Mouse (Mus musculus): Measurements from ENCODE around the gene Kazald1.

DNA sequence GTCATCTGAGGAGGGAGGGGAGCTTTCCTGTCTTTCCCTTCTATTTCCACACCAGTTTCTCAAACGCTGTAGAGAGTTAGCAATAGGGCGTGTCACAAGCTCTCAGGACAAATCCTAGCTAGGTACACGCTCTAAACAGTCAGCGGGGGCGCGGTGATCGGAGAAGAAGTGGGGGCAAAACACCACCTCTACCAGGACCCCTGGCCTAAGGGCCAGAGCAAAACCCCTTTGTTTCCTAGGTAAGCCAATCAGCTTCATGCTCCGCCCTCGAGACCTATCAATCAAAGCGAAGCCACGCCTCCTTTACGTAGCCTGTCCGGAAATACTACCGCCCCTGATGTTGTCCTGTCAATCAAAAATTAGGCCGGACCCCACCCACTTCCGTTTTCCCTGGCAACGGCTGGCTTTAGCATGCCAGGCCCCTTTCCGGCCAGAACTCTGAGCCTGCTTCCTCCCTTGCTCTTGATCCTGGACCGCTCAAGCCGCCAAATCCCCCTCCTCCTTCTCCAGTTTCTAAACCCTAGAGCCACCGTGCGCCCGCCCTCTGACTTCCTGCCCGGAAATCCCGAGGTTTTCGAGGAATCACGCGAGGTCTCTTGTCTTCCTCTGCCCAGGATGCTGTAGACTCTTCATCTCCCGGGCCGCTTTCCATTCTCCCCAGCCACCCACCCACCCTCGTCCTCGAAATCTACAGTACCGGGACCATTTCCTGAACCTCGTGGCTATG, 16.8 kb upstream of the Kazald1 start:
- TF ChIP-seq POLR2A (IDR thresholded peaks at IDR 0.05; ENCODE audit: control insufficient read depth in 1 of 2, insufficient read depth in 1 of 2, low read depth in 1 of 2, low read length in 2 of 2, poor library complexity in 1 of 2) (peak; percentile 40 to 85; a peak in 2 of 4 replicates), ZKSCAN1 (IDR thresholded peaks at IDR 0.05; ENCODE audit: low read depth, low read length) (no peak), UBTF (IDR thresholded peaks at IDR 0.05; ENCODE audit: borderline replicate concordance, insufficient read depth, low read depth, low read length) (no peak), POLR2AphosphoS5 (IDR thresholded peaks at IDR 0.05; ENCODE audit: borderline replicate concordance, low read depth, low read length) (peak; percentile 39; the same call in 1 of the 2 replicates), CTCF (IDR thresholded peaks at IDR 0.05 in 2 of 3, conservative IDR thresholded peaks at IDR 0.05 in 1 of 3; ENCODE audit: control insufficient read depth in 1 of 3, insufficient read depth in 1 of 3, low read depth in 2 of 3, low read length in 3 of 3, poor library complexity in 1 of 3, severe bottlenecking in 1 of 3) (no peak), E2F4 (IDR thresholded peaks at IDR 0.05; ENCODE audit: borderline replicate concordance, low read depth, low read length) (no peak), GATA1 (IDR thresholded peaks at IDR 0.05; ENCODE audit: low read depth, low read length) (no peak), KAT2A (conservative IDR thresholded peaks at IDR 0.05; ENCODE audit: low read depth, low read length) (no peak), MAX (IDR thresholded peaks at IDR 0.05; ENCODE audit: low read length) (no peak), EP300 (IDR thresholded peaks at IDR 0.05; ENCODE audit: low read depth in 1 of 2, low read length in 2 of 2) (peak in 1 of 2 experiments; percentile 44; a peak in 2 of 4 replicates), BHLHE40 (IDR thresholded peaks at IDR 0.05; ENCODE audit: borderline replicate concordance, low read depth, low read length) (no peak), ZC3H11A (IDR thresholded peaks at IDR 0.05; ENCODE audit: low read depth, low read length) (no peak), ETS1 (IDR thresholded peaks at IDR 0.05; ENCODE audit: low read depth, low read length) (peak; percentile 64)
